Mouse (Mus musculus): ENCODE measurements around the gene Mfn1. TPM values are rescaled to one million over a fixed set of nuclear protein-coding genes. Genes with fewer than 3 reads are reported as not detected.

Gene Mfn1
- polyA plus RNA-seq, 1 experiment from 2014 or later: 23.9 TPM

DNA sequence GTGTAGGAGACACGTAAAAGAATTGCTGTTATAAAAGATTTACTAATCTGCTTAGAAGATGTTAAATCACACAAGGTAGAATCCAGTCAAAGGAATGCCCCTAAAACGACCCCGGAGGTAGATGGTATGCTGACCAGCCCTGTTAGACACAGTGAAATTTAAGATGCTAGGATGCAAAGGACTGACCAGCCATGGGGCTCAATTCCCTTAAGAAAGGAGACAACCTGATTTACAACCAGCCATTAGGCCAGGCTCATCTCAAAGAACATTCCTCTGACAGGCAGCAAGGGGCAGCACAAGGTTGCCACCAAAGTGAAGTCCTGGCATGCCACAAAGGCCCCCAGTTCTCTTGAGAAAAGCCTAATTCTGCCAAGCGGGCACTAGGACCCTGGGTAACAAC, 65.8 kb downstream of the Mfn1 start:
- Histone ChIP-seq H3K4me3 (no peak overlapping the region), H3K27me3 (replicated peaks; ENCODE audit: low read depth, poor library complexity, severe bottlenecking) (no peaks in the 10 kb centered on the region), H3K27ac (replicated peaks) (no peak overlapping the region), H3K4me1 (no peaks in the 10 kb centered on the region), H3K9me3 (no peaks in the 10 kb centered on the region), H3K36me3 (replicated peaks) (peaks cover 17% of the 10 kb centered on the region; the same call in 1 of the 2 replicates)
- DNase-seq (ENCODE audit: low spot score): no peak
- 81% methylated on average over 4 of the region's 4 CpGs for WGBS

DNA sequence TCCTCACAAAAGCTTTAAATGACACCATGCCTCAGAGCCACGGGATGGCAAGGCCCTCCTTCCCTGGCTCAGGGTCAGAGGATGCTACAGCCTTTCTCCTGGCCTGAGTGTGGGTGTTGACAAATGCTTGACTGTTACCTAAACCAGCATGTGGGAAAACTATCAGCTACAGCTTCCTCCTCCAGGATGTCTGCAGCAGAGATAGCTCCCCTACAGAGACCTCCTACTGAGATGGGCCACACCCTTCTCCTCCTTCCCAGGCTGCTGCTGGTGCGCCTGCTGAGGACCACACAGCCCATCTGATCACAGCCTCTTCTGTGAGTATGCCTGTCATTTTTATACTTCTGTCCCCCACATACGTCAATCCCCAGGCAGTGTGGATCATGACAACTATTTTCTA, 70.1 kb downstream of the Mfn1 start:
- no peak overlapping the region for H3K4me3 ChIP-seq
- H3K4me1 ChIP-seq: no peaks in the 10 kb centered on the region
- no peak for DNase-seq (ENCODE audit: low spot score)
- WGBS: 73% methylated on average over 3 of the region's 3 CpGs
- H3K27me3 ChIP-seq (replicated peaks; ENCODE audit: low read depth, poor library complexity, severe bottlenecking): no peaks in the 10 kb centered on the region
- no peak overlapping the region for H3K27ac ChIP-seq (replicated peaks)
- H3K9me3 ChIP-seq: no peaks in the 10 kb centered on the region
- H3K36me3 ChIP-seq (replicated peaks): peaks cover 13% of the 10 kb centered on the region; the same call in 1 of the 2 replicates

DNA sequence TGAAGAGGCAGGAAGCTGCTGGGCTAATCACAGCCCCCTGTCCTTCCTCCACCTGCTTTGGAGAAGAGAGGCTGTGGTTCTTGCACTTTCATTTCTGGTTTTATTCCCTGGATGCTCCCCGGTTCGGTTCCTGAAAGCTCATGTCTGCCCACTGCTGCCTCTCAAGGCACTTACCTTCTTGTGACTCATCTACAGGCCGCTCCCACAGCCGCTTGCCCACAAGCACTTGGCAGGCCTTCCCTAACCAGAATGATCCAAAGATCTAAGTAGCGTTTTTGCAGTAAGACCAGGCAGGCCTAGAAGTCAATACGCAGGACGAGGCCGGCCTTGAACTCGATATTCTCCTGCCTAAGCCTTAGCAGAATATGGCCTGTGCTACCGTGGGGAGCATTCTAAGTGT, 71.8 kb downstream of the Mfn1 start:
- Histone ChIP-seq H3K27ac (replicated peaks) (no peak overlapping the region), H3K4me1 (no peaks in the 10 kb centered on the region), H3K4me3 (no peak overlapping the region), H3K9me3 (no peaks in the 10 kb centered on the region), H3K36me3 (replicated peaks) (peaks cover 16% of the 10 kb centered on the region; the same call in 1 of the 2 replicates), H3K27me3 (replicated peaks; ENCODE audit: low read depth, poor library complexity, severe bottlenecking) (no peaks in the 10 kb centered on the region)
- 92% methylated on average over 10 of the region's 10 CpGs for WGBS
- no peak for DNase-seq (ENCODE audit: low spot score)

DNA sequence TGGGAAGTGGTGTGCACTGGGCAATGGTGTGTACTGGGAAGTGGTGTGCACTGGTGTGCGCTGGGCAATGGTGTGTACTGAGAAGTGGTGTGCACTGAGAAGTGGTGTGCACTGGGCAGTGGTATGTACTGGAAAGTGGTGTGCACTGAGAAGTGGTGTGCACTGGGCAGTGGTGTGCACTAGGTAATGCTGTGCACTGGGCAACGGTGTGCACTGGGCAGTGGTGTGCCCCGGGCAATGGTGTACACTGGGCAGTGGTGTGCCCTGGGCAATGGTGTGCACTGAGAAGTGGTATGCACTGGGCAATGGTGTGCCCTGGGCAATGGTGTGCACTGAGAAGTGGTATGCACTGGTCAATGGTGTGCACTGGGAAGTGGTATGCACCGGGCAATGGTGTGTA, 80.0 kb downstream of the Mfn1 start:
- H3K27ac ChIP-seq (replicated peaks): no peak overlapping the region
- peaks cover 3% of the 10 kb centered on the region; the same call in 1 of the 2 replicates for H3K4me1 ChIP-seq
- H3K4me3 ChIP-seq: no peak overlapping the region
- no peaks in the 10 kb centered on the region for H3K27me3 ChIP-seq (replicated peaks; ENCODE audit: low read depth, poor library complexity, severe bottlenecking)
- WGBS: 92% methylated on average over 4 of the region's 4 CpGs
- DNase-seq (ENCODE audit: low spot score): no peak
- H3K9me3 ChIP-seq: no peaks in the 10 kb centered on the region
- peaks cover 7% of the 10 kb centered on the region; the same call in 1 of the 2 replicates for H3K36me3 ChIP-seq (replicated peaks)

DNA sequence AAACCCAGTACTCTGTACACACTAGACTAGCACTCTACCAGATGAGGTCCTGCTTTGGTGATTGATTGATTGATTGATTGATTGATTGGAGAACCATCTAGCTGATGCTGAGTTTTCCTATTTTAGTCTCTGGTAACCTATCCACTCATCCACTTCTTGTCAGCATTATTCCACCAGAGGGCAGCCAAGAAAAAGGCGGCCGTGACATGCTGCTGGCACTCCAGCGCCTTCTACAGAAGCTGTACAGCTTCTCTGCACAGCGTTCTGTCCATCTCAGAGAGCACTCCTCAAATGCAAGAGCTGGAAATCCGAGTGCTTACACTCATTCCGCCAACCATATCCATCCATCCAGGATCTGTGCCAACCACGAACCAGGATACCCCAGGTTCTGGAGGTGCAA, 81.3 kb downstream of the Mfn1 start:
- H3K4me1 ChIP-seq: peaks cover 3% of the 10 kb centered on the region; the same call in 1 of the 2 replicates
- WGBS: 30% methylated on average over 7 of the region's 7 CpGs
- H3K36me3 ChIP-seq (replicated peaks): no peaks in the 10 kb centered on the region
- DNase-seq (ENCODE audit: low spot score): peak; percentile 59
- no peaks in the 10 kb centered on the region for H3K27me3 ChIP-seq (replicated peaks; ENCODE audit: low read depth, poor library complexity, severe bottlenecking)
- H3K9me3 ChIP-seq: no peaks in the 10 kb centered on the region
- H3K27ac ChIP-seq (replicated peaks): no peak overlapping the region
- no peak overlapping the region for H3K4me3 ChIP-seq

DNA sequence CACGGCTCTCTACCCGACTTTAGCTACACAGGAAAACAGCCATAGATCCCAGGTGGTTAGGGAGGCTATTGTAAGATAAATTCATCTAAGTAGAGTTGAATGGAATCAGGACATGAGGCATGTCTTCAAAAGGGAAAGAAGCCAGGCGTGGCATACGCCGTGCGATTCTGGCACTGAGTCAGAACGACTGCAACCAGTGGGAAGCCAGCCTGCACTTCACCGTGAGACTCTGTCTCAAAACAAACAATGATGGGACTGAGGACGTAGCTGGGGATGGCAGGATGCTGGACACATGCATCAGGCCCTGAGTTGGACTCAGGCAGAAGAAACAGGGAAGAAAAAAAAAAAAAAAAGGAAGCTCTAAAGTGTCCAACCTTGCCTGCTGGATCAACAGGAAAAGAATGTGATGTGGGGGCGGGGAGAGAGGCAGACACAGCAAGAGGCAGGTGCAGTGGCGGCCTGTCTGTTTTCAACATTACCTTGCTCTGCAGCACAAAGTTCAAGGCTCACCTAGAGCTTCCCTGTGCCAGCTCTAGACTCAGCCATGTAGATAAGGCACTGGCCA, 82.4 kb downstream of the Mfn1 start:
- H3K9me3 ChIP-seq: no peaks in the 10 kb centered on the region
- 85% methylated on average over 11 of the region's 11 CpGs for WGBS
- DNase-seq (ENCODE audit: low spot score): no peak
- no peak overlapping the region for H3K27ac ChIP-seq (replicated peaks)
- H3K4me3 ChIP-seq: no peak overlapping the region
- H3K27me3 ChIP-seq (replicated peaks; ENCODE audit: low read depth, poor library complexity, severe bottlenecking): no peaks in the 10 kb centered on the region
- peaks cover 12% of the 10 kb centered on the region; the same call in 1 of the 2 replicates for H3K4me1 ChIP-seq
- H3K36me3 ChIP-seq (replicated peaks): no peaks in the 10 kb centered on the region

- Histone ChIP-seq H3K36me3 (replicated peaks) (no peaks in the 10 kb centered on the region), H3K4me1 (peaks cover 20% of the 10 kb centered on the region), H3K4me3 (no peak overlapping the region), H3K9me3 (no peaks in the 10 kb centered on the region), H3K27ac (replicated peaks) (no peak overlapping the region), H3K27me3 (replicated peaks; ENCODE audit: low read depth, poor library complexity, severe bottlenecking) (no peaks in the 10 kb centered on the region)
- no peak for DNase-seq (ENCODE audit: low spot score)
- 71% methylated on average over 2 of the region's 2 CpGs for WGBS
Measured at GRCm38 (mm10) chr3:32614786-32615185, 85.5 kb downstream of the Mfn1 start.

GRCm38 (mm10) chr3:32615376-32615775, 86.1 kb downstream of the Mfn1 start:
- Histone ChIP-seq H3K4me1 (peaks cover 20% of the 10 kb centered on the region), H3K27me3 (replicated peaks; ENCODE audit: low read depth, poor library complexity, severe bottlenecking) (no peaks in the 10 kb centered on the region), H3K9me3 (no peaks in the 10 kb centered on the region), H3K36me3 (replicated peaks) (no peaks in the 10 kb centered on the region), H3K27ac (replicated peaks) (no peak overlapping the region), H3K4me3 (peak overlapping the region; percentile 83)
- WGBS: 75% methylated on average over 5 of the region's 5 CpGs
- DNase-seq (ENCODE audit: low spot score): no peak

- Histone ChIP-seq H3K36me3 (replicated peaks) (no peaks in the 10 kb centered on the region), H3K4me1 (peaks cover 17% of the 10 kb centered on the region), H3K9me3 (no peaks in the 10 kb centered on the region), H3K27me3 (replicated peaks; ENCODE audit: low read depth, poor library complexity, severe bottlenecking) (no peaks in the 10 kb centered on the region), H3K27ac (replicated peaks) (peak overlapping the region; percentile 87), H3K4me3 (peak overlapping the region; percentile 83)
- 11% methylated on average over 13 of the region's 14 CpGs for WGBS
- no peak for DNase-seq (ENCODE audit: low spot score)
Measured at GRCm38 (mm10) chr3:32616006-32616330, 86.7 kb downstream of the Mfn1 start.

- H3K4me3 ChIP-seq: peak within 1 kb of the TSS; percentile 83
- H3K27ac ChIP-seq (replicated peaks): peak within 1 kb of the TSS; percentile 87
- H3K9me3 ChIP-seq: no peaks in the 10 kb centered on the region
- no peaks in the 10 kb centered on the region for H3K27me3 ChIP-seq (replicated peaks; ENCODE audit: low read depth, poor library complexity, severe bottlenecking)
- DNase-seq (ENCODE audit: low spot score): peak; percentile 90
- peaks cover 17% of the 10 kb centered on the region for H3K4me1 ChIP-seq
- no peaks in the 10 kb centered on the region for H3K36me3 ChIP-seq (replicated peaks)
- WGBS: 2% methylated on average over 82 of the region's 83 CpGs
Measured at GRCm38 (mm10) chr3:32616331-32617052, 87.2 kb downstream of the Mfn1 start, which contains the start of gene Gnb4. Gnb4 (minus strand) TSS chr3:32616585.

DNA sequence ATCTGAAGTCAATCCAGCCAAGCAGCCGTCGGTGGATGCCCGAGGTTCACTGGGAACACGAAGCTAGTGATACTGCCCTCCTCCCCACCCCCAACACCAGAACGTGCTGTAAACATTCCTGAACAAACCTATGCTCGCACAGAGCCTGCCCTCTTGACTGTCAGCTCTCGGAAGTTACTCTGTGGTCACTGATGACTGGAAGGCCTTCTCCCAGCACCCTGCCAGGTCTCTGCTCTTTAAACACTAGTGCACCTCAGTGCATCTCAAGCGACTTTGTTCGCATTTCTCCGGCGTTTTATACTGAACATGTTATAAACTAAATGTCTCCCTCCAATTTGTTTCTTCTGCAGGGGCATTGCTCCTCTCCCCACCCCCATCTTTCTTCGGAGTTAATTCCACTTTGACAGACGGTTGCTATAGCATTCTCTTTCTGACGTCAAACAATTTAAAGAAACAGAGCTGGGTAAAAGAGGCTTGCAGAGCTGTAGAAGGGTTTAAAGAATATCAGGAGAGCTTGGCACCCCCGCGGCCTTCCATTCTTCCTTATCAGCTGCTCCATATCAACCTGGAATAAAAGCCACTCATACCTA, 87.9 kb downstream of the Mfn1 start:
- Histone ChIP-seq H3K27ac (replicated peaks) (peak overlapping the region; percentile 87), H3K27me3 (replicated peaks; ENCODE audit: low read depth, poor library complexity, severe bottlenecking) (no peaks in the 10 kb centered on the region), H3K36me3 (replicated peaks) (no peaks in the 10 kb centered on the region), H3K9me3 (no peaks in the 10 kb centered on the region), H3K4me3 (peak overlapping the region; percentile 83), H3K4me1 (peaks cover 17% of the 10 kb centered on the region)
- 27% methylated on average over 16 of the region's 16 CpGs for WGBS
- DNase-seq (ENCODE audit: low spot score): no peak

- H3K4me1 ChIP-seq: peaks cover 9% of the 10 kb centered on the region
- H3K9me3 ChIP-seq: no peaks in the 10 kb centered on the region
- H3K27ac ChIP-seq (replicated peaks): no peak overlapping the region
- WGBS: 92% methylated on average over 1 of the region's 1 CpGs
- H3K36me3 ChIP-seq (replicated peaks): no peaks in the 10 kb centered on the region
- no peak for DNase-seq (ENCODE audit: low spot score)
- H3K27me3 ChIP-seq (replicated peaks; ENCODE audit: low read depth, poor library complexity, severe bottlenecking): no peaks in the 10 kb centered on the region
- H3K4me3 ChIP-seq: no peak overlapping the region
Measured at GRCm38 (mm10) chr3:32621658-32622057, 92.4 kb downstream of the Mfn1 start.

DNA sequence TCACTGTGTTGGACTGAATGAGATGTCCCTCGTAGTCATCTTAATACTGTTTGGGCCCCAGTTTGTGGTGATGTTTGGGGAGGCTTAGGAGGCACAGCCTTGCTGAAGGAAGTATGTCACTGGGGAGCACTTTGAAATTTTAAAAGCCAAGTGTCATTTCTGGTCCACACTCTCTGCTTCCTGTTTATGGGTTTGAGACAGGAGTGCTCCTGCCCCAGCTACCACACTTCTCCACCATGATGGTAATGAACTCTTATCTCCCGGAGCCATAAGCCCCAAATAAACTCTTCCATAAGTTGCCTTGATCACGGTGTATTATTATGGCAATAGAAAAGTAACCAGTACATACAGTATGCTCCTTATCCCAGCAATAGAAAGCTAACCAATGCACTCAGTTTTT, 92.8 kb downstream of the Mfn1 start:
- 91% methylated on average over 3 of the region's 3 CpGs for WGBS
- Histone ChIP-seq H3K4me3 (no peak overlapping the region), H3K27ac (replicated peaks) (no peak overlapping the region), H3K27me3 (replicated peaks; ENCODE audit: low read depth, poor library complexity, severe bottlenecking) (no peaks in the 10 kb centered on the region), H3K9me3 (no peaks in the 10 kb centered on the region), H3K4me1 (peaks cover 4% of the 10 kb centered on the region), H3K36me3 (replicated peaks) (no peaks in the 10 kb centered on the region)
- no peak for DNase-seq (ENCODE audit: low spot score)

All from embryonic facial prominence, embryonic 10.5 days (tissue).